Mouse (Mus musculus) stomach, postnatal 0 days (tissue): Measurements from ENCODE around the gene Gpr107. TPM values are rescaled to one million over a fixed set of nuclear protein-coding genes. Genes with fewer than 3 reads are reported as not detected.
A peak's percentile ranks its signal among the peaks of the same experiment; 100 is the strongest.

Source experiments
- ATAC-seq: fragments of 200-750 bp; cut with Nextera tagmentation; 2 replicates; pipeline ENCODE4 v1.8.0; 2017; ENCODE audit not compliant: low FRiP score, low TSS enrichment
- DNase-seq: peaks from one replicate; pipeline ENCODE4 v3.0.0-alpha.2; 2016; ENCODE audit warnings: low spot score
- H3K27ac ChIP-seq: fragments of 300-500 bp; sonication (generic); replicated peaks from 2 replicates; pipeline ENCODE4 v1.5.1; 2014; ENCODE audit warnings: mild to moderate bottlenecking, control low read depth
- H3K27me3 ChIP-seq: fragments of 300-500 bp; sonication (generic); 2 replicates; pipeline ENCODE4 v1.6.1; 2014; ENCODE audit warnings: low read length; ENCODE audit not compliant: control insufficient read depth, insufficient read depth
- H3K36me3 ChIP-seq: fragments of 300-500 bp; sonication (generic); 2 replicates; pipeline ENCODE4 v1.6.1; 2014; ENCODE audit warnings: low read length, mixed read lengths; ENCODE audit not compliant: control insufficient read depth, insufficient read depth
- H3K4me1 ChIP-seq: fragments of 300-500 bp; sonication (generic); replicated peaks from 2 replicates; pipeline ENCODE4 v1.6.1; 2014; ENCODE audit warnings: antibody characterized with exemption; ENCODE audit not compliant: control insufficient read depth, insufficient read depth
- H3K4me2 ChIP-seq: fragments of 300-500 bp; sonication (generic); replicated peaks from 2 replicates; pipeline ENCODE4 v1.6.1; 2014; ENCODE audit warnings: low read depth, mild to moderate bottlenecking, control low read depth, moderate library complexity
- H3K4me3 ChIP-seq: fragments of 300-500 bp; sonication (generic); 2 replicates; pipeline ENCODE4 v1.5.1; 2014; ENCODE audit warnings: low read depth, low read length, control low read depth
- H3K9ac ChIP-seq: fragments of 300-500 bp; sonication (generic); 2 replicates; pipeline ENCODE4 v1.6.1; 2014; ENCODE audit warnings: mild to moderate bottlenecking, low read length, control low read depth, mixed read lengths
- H3K9me3 ChIP-seq: fragments of 300-500 bp; sonication (generic); 2 replicates; pipeline ENCODE4 v1.6.1; 2016; ENCODE audit warnings: low read length; ENCODE audit not compliant: control insufficient read depth
- CTCF ChIP-seq: IDR thresholded peaks from 2 replicates; pipeline ENCODE4 v1.5.1; 2016; ENCODE audit warnings: antibody characterized with exemption, low read depth, mild to moderate bottlenecking, moderate library complexity
- EP300 ChIP-seq: optimal IDR thresholded peaks from 2 replicates; pipeline ENCODE3; 2016; ENCODE audit warnings: antibody characterized with exemption
- WGBS: fragments of 180-500 bp; shearing (Covaris S2); extraction: QIAGEN DNeasy Blood & Tissue Kit; methylation state at CpG from one replicate; pipeline ENCODE4 v1.1.7; 2014; 5-methylcytosine and 5-hydroxymethylcytosine counted together
- polyA plus RNA-seq: library from polyadenylated mRNA; unstranded; fragments of >200 nt; fragmentation: Nextera tagmentation; extraction: Ambion mirVana; gene quantifications from 2 replicates; pipeline ENCODE4 v1.2.1, GENCODE M21; 2015

The Gpr107 gene
- polyA plus RNA-seq, 1 experiment from 2014 or later: 23.7 TPM

DNA sequence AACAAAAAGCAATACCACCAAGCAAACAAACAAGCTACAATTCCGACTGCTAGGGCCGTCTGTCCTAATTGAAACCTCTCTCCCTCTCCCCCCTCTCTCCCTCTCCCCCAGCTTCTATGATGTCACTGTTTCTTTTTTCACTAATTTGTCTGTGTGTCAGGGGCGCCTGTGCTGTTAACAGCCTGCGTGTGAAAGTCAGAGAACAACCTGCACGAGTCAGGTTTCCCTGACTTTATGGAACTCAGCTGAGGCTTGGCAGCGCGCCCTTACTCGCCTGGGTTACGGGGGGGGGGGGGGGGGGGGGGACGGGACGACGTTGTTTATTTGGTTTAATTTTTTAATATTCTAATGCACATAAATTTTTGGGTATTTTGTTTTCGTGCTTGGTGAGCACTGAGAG lies 15.8 kb upstream of the Gpr107 start:
- 43% methylated on average over 12 of the region's 13 CpGs for WGBS
- no peaks in the 10 kb centered on the region for H3K27me3 ChIP-seq
- H3K4me2 ChIP-seq: no peak overlapping the region
- no peak overlapping the region for H3K9ac ChIP-seq
- H3K4me3 ChIP-seq: no peak overlapping the region
- ATAC-seq (no peak), DNase-seq (no peak)
- no peaks in the 10 kb centered on the region for H3K36me3 ChIP-seq
- TF ChIP-seq CTCF (no peak), EP300 (no peak)
- H3K9me3 ChIP-seq: no peaks in the 10 kb centered on the region
- H3K4me1 ChIP-seq: no peaks in the 10 kb centered on the region
- no peak overlapping the region for H3K27ac ChIP-seq

DNA sequence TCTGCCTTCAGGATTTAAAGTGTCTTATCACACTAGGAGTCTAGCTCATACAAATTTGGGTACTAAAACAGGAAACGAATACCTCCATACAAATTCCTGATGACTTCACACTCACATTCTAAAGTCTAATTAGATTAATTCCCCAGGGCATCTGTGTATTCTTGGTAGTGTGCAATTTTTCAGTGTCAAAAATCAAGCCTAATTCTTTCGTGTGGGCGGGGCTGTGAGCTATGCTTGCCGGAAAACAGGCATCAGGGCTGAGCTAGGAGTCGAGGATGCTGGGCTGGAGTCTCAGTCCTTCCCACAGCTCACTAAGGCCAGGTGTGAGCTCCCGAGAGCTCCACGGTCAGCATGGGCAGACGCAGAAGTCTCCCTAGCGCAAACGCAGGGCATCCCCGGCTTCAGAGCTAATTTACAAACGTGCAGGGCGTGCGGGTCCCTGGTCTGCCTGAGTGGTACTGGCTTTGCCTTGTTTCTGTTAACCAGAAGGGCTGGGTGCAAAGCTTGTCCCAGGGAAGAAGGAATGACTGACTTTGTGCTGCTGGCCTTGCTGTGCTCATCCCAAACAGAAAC lies 15.0 kb upstream of the Gpr107 start:
- WGBS: 60% methylated on average over 14 of the region's 14 CpGs
- TF ChIP-seq CTCF: no peak
- TF ChIP-seq EP300: no peak
- DNase-seq (no peak), ATAC-seq (no peak)
- no peaks in the 10 kb centered on the region for H3K9me3 ChIP-seq
- 0 out of 2 replicates have a peak overlapping the region, but pooled peaks have one; percentile 4 for H3K9ac ChIP-seq
- H3K27me3 ChIP-seq: no peaks in the 10 kb centered on the region
- no peaks in the 10 kb centered on the region for H3K4me1 ChIP-seq
- H3K4me3 ChIP-seq: no peak overlapping the region
- H3K36me3 ChIP-seq: no peaks in the 10 kb centered on the region
- 0 out of 2 replicates have a peak overlapping the region, but pooled peaks have one; percentile 35 for H3K27ac ChIP-seq
- no peak overlapping the region for H3K4me2 ChIP-seq

DNA sequence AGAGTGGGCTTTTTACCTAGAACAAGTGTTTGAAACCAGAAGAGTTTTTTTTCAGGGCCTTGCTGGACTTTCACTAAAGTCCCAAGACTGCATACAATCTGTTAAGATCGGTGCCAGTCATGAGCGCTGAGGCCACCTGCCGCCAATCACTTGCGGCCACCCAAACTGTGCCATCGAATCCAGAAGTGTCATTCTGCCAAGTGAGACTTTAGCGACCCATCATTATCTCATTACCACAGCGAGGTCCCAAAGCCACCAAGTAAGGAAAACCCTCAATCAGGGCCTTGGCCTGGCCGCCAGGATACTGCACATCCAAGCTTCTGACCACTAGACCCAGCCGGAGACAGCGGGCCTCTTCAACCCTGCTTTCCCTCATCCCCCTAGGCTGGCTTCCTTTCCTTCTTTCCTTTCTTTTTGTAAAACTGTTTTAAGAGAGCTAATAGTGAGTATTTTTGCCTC lies 12.9 kb upstream of the Gpr107 start:
- Histone ChIP-seq H3K4me2 (no peak overlapping the region), H3K9ac (no peak overlapping the region), H3K4me3 (no peak overlapping the region), H3K27ac (no peak overlapping the region), H3K36me3 (no peaks in the 10 kb centered on the region), H3K4me1 (no peaks in the 10 kb centered on the region), H3K9me3 (no peaks in the 10 kb centered on the region), H3K27me3 (no peaks in the 10 kb centered on the region)
- TF ChIP-seq EP300 (no peak), CTCF (no peak)
- no peak for DNase-seq
- 88% methylated on average over 10 of the region's 10 CpGs for WGBS
- ATAC-seq: no peak

DNA sequence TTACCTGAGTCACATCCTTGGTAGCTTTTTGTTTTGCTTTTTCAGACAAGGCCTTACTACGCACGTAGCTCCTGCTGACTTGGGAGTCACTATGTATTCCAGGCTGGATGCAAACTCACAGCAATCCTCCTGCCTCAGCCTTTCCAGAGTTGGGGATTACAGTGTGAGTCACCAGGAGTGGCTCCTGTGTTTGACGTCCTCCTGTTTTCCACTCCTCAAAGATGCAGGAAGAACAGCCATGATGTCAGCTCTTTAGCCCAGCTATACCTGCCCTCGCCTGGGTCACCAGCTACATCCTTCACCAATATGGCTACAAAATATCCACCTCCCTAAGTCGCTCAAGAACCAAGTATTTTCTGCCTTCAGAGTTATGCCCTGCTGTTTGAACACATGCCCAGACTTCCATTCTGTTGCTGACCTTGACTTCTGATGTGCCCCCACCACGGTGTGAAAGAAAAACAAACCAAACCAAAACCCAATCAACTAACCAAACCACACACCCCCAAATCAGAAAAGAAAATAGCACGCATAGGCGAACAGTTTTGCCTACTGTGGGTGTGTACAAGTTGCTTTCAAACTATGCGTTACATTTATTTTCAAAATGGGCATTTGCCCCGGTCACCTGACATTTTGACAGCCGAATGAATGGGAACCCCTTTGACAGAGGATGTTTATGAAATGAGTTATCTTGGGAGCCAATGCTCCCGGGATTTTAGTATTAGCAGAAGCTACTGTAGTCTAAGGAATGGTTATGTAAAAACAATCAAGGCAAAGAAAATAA lies 11.9 kb upstream of the Gpr107 start:
- H3K9ac ChIP-seq: peak overlapping the region; percentile 96
- no peaks in the 10 kb centered on the region for H3K27me3 ChIP-seq
- no peak for TF ChIP-seq EP300
- no peak for TF ChIP-seq CTCF
- H3K36me3 ChIP-seq: no peaks in the 10 kb centered on the region
- no peak overlapping the region for H3K27ac ChIP-seq
- no peaks in the 10 kb centered on the region for H3K4me1 ChIP-seq
- no peaks in the 10 kb centered on the region for H3K9me3 ChIP-seq
- H3K4me3 ChIP-seq: peak overlapping the region; percentile 98
- peak overlapping the region; percentile 82 for H3K4me2 ChIP-seq
- DNase-seq: no peak
- ATAC-seq: no peak
- 64% methylated on average over 12 of the region's 12 CpGs for WGBS

DNA sequence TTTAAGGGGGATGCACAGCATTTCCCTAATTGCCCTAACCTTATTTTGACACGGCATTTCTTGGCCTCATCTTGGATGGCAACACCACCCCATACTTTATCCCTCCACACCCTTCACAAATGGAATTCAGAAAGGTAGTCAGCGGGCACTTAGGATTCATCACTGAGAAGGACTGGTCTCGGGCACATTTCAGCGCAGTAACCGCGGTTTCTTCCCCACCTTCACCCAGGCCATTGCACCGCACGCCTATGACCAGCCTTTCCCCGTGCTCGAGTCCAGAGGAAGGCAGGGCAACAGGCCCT lies 11.4 kb upstream of the Gpr107 start:
- ATAC-seq (no peak; the same call in 1 of the 2 replicates), DNase-seq (no peak)
- H3K9me3 ChIP-seq: no peaks in the 10 kb centered on the region
- H3K4me1 ChIP-seq: no peaks in the 10 kb centered on the region
- H3K27me3 ChIP-seq: no peaks in the 10 kb centered on the region
- peak overlapping the region; percentile 82 for H3K4me2 ChIP-seq
- TF ChIP-seq EP300 (no peak), CTCF (no peak)
- H3K4me3 ChIP-seq: peak overlapping the region; percentile 98
- 7% methylated on average over 10 of the region's 10 CpGs for WGBS
- H3K9ac ChIP-seq: peak overlapping the region; percentile 96
- no peaks in the 10 kb centered on the region for H3K36me3 ChIP-seq
- H3K27ac ChIP-seq: peak overlapping the region; percentile 88
